Mouse (Mus musculus): ENCODE results near the gene Clvs2.

Clvs2 gene

DNA sequence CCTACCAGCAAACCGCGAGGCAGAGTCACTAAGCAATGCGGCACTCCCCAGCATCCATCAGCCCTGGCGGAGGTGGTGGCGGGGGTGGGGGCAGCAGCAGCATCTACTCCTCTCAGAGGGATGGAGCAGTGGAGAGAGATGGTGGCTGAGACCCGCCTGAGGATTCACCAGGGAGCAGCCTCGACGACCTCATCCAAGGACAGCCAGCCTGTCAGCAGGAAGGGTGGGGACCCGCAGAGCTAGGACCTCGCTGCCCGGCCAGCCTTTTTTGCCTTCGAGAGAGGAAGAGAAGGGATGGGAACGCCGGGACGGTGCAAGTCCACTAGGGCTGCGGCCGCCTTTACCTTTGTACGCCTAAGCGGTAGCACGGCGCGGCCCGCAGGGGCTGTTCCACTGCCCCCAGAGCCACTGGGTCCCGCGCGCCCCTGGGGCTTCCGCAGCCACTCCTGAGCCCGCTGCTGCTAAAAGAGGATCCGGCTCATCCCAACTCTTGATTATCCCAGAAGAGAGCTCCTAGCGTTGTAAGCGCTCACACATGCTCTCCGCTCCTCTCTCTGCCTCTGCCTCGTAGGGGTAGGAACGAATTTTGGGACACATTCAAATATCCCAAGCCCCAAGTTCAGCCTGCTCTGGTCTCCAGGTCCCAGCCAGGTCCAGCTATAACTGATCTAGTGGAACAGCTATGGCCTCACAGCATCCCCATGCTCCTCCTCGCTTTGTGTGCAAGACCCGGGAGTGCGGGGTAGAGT is at the start of gene Clvs2:
Gene Clvs2 (minus strand): TSS at position 639 of the 749 bp plus-strand sequence.
- DNase-seq (ENCODE audit: low read depth, low spot score), result no peak

- no peak for DNase-seq (ENCODE audit: low read depth, low spot score)
Observed at GRCm38 (mm10) chr10:33653142-33653541, 28.6 kb upstream of the Clvs2 start.

DNA sequence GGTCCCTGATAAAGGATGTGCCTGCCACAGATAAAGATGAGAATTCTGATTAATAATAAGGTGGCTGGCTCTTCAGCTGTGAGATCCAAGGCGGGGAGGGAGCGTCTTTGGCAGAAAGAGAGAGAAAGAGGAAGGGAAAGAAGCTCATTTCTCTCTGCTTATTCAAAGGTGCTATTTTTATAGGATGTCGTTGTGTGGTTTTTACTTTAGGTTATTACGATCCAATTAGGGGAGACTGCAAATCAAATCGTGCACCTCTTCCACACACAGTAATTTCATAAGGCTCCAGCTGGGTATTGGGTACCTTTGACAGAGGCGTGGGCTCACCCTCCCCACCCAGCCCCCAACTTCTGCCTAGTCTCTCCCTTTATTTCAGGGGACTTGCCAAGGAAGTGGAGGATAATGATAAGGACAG is 985 bp downstream of the Clvs2 start:
- DNase-seq (ENCODE audit: low read depth, low spot score), result no peak

GRCm38 (mm10) chr10:33622700-33623099 is 1.9 kb downstream of the Clvs2 start:
- no peak for DNase-seq (ENCODE audit: low read depth, low spot score)

DNA sequence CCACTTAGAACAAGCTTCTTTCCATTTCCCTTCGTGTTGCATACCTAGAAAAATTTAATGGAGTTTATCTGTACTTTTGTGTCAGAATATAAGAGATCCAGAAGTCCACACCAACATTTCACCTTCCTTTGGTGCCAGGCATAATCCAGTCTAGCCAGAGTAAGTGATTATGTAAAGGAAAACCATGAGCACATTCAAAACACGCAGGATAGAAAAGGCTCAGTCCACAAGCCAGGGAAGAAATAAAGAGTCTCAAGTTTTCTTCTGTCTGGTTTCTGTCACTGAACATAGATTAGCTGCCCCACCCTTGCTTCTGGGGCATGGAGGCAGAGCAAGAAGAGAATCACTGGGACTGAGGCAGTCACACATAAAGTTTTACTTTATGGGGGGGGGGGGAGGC is 8.4 kb downstream of the Clvs2 start:
- DNase-seq (ENCODE audit: low read depth, low spot score), result no peak

DNA sequence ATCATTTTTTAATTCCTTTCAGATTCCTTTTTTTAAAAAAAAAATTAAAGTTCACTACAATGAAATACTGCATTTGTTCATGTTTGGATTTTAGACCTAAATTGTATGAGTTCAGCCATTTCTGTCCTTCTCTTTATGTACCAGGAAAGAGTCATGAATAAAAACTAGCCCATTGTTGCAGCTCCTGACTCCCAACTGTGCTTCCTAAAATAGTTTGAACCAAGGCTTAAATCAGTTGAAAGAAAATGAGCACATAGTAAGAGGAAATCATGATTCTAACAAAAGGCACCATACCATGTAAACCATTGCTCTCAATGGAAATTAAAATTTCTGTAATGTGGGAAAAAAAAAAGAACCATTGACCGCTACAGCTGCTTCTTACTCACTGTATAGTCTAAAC is 11.4 kb downstream of the Clvs2 start:
- DNase-seq (ENCODE audit: low read depth, low spot score), result no peak

DNA sequence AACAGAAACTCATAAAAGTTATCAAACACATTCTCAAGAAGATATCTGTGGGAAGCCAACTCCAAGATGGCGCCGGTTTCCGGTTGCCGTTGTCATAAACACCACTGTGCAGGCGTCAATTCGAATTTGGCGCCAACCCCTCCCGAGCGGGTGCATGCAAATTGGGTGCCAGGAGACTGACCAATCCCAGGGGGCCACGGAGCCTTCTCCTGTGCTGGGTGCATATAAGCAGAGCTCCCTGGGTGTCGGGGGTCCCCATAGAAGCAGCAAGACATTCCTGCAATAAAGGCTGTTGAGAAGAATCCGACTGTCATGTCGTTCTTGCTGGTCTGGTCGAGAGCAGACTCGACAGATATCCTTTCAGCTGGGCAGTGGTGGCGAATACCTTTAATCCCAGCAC is 31.8 kb downstream of the Clvs2 start:
- DNase-seq (ENCODE audit: low read depth, low spot score), result no peak

- DNase-seq (ENCODE audit: low read depth, low spot score), result no peak
Observed at GRCm38 (mm10) chr10:33588800-33589199, 35.8 kb downstream of the Clvs2 start.

- no peak for DNase-seq (ENCODE audit: low read depth, low spot score)
Observed at GRCm38 (mm10) chr10:33587118-33587517, 37.5 kb downstream of the Clvs2 start.

DNA sequence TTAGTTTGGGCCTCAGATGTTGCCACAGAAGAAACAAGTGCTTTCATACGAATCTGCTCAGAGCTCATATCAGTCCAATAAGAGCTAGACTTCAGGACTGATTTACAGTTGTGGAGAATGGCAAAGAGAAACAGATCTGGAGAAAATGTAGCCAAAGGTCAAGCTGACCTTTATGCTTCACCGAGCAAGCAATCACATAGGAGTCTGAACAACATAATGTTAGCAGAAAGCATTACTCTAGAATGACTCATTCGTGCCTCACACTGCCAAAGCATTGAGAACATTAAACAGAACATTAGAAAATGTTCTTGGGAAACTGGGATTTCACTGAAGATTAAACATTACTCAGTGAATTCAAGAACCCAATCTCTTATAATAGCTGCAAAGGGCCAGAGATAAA is 66.5 kb downstream of the Clvs2 start:
- DNase-seq (ENCODE audit: low read depth, low spot score), result no peak

DNA sequence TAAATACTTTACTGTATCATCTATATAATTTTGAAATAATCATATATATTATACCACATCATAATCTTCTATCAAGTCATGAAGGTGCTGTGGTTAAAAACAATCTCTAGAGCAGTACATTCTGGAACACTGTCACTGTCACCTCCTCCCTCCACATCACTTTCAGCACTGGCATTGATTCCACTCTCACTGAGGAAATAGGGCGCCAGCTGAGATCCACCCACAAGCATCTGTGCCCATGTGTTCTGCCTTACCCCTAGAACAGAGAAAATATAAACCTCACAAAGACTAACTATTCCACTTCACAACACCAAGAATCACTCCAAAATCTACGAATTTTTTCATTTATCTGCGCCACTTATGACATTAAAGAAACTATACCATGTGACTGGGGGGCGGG is 84.2 kb downstream of the Clvs2 start:
- no peak for DNase-seq (ENCODE audit: low read depth, low spot score)

Measured in c-Kit-negative CD71-positive TER-119-positive erythroid progenitor cells, embryonic 14.5 days (primary cell).